Mouse (Mus musculus) T-helper 17 cell (primary cell): ENCODE measurements around the gene Cd151.

ENCODE experiments used
- in situ Hi-C, 2 experiments: fragments of 300-600 bp; cut with MboI, MseI; formaldehyde crosslinking; loops; 1 replicate in 1 of 2; 2 replicates in 1 of 2; pipeline ENCODE4 v1.15.1; 2025; ENCODE audit warnings: high pct_unique_total_duplicates in 2 of 2

The Cd151 gene

DNA sequence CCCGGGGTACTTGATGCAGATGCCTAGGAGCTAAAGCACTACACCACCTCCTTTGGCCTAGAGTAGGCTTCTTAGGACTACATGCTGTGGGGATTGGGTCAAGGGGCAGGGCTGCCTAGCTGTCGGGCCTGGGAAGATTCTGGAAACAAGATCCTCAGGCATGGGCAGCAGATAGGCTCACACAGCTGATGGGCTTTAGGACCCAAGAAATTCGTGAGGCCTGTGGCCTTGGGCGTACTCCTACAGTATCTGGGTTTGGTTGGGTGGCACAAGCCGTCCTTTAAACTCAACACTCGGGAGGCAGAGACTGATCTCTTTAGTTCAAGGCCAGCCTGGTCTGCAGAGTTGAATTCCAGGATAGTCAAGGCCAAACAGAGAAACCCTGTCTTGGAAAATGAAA lies 5.0 kb downstream of the Cd151 start:
- in situ Hi-C loops = no loop called here

- in situ Hi-C loops = no loop called here
Measured at GRCm38 (mm10) chr7:141472763-141473162, 5.6 kb downstream of the Cd151 start.

DNA sequence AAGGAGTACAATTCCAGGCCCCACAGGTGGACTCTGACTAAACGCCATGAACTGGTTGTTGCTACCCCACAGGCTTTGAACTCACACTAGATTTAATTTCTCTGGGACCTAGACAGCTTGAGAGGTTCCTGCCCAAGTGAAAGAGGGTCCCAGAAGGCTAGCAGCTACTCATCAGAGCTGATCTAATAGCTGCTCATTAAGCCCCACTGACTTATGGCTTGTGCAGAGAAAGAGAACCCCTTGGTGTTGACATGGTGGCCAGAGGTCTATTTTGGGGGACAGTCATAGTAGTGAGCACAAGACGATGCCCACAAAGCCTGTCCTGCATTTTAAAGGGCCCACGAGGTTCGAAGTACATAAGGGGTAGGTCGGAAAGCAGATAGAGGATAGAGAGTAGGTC lies 7.0 kb downstream of the Cd151 start:
- in situ Hi-C loops = no loop called here

DNA sequence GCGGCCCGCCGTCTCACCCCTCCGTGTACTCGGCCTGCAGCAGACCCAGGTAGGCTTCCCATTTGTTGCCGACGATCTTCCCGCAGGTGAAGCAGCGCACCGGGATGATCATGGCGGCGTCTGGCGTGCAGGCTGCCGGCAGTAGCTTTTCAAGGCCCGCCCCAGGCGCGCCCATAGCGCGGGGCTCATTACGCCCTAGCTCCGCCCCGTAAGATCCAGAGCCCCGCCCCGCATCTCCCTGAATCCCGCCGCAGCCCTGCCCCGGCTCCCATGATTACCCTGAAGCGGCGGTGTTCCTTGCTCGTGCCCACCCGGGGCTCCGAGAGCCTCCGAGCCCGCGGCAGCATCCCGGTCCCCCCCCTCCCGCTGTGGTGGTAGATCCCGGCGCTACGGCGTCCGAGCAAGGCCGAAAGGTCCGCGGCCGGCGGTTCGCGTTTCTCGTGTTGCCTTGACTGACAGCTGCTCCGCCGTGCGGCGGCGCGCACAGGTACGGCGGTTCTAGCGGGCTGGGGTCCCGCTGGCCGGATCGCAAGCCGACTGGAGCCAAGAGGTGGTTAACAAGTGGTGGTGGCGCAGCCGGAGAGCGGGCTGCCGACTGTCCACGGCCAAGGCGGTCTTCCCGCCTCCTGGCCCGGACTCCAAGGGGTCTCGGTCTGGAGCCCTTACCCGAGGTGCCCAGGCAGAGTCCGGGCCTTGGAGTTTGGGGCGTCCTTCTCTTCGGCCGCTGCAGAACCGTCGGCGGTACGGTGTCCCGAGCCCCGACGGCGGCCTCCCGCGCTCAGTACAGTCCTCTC lies 8.0 kb downstream of the Cd151 start, which contains the start of the genes Polr2l and Tspan4:
Polr2l (minus strand) TSS at position 122 of the 794 bp plus-strand sequence.
Tspan4 (plus strand) TSS at position 230 of the 794 bp plus-strand sequence.
- in situ Hi-C loops = loop anchor here in 1 of 2 experiments (5.0 kb wide), 1 partner anchor 427 kb away; no protein-coding TSS in a partner anchor

DNA sequence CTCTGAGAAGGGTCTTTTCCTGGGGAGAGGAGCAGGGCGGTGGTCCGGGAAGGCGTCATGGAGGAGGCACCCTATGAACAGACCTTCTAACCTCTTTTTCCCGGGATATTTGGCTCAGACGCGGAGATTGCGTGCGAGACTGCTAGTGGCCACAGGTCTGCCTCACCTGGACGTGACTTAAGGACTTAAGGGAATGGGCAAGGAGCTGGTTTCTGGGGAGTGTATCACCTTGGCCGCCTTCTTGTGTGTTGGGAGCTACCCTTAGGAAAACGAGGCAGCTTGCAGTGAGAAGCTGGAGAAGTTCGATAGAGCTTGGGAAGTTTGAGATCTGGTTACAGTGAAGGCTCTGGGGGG lies 8.6 kb downstream of the Cd151 start:
- in situ Hi-C loops = loop anchor here in 1 of 2 experiments (5.0 kb wide), 1 partner anchor 427 kb away; no protein-coding TSS in a partner anchor

GRCm38 (mm10) chr7:141476226-141476980 lies 9.2 kb downstream of the Cd151 start:
- in situ Hi-C loops = loop anchor here in 1 of 2 experiments (5.0 kb wide), 1 partner anchor 426 kb away; no protein-coding TSS in a partner anchor

GRCm38 (mm10) chr7:141476981-141477370 lies 9.8 kb downstream of the Cd151 start:
- in situ Hi-C loops = loop anchor here in 1 of 2 experiments (5.0 kb wide), 1 partner anchor 425 kb away; no protein-coding TSS in a partner anchor

DNA sequence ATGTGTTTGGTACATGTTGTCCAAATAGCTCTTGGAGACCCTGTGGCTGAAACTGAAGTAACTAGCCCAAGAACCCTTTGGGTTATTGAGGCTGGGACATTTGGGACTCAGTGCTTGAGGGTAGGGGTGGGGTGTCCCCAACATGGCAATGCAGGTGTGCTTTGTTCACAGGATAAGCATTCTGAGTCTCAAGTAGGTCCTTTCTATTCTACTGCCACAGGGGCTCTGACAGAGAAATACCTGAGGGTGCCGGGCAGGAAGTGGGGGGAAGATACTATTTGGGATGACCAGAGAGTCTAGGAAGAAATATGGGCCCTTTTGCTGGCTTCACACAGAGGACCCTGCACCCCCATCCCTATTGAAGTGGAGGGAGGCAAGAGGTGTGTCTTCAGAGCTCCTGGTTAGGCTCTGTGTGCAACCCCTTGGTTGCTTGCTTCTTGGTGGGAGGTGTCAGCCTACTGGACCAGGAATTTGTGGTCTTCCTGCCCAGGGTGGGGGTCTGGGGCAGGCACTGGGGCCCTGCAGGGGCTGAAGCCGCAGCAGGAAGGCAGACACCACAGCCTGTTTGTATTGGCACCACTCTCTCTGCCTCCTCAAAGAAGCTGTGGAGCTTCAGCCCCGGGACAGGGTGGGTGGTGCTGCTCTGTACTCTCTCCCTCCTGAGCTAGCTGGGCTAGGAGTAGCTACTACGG lies 10.5 kb downstream of the Cd151 start:
- in situ Hi-C loops = loop anchor here in 1 of 2 experiments (5.0 kb wide), 1 partner anchor 425 kb away; no protein-coding TSS in a partner anchor

- in situ Hi-C loops = loop anchor here in 1 of 2 experiments (5.0 kb wide), 1 partner anchor 424 kb away; no protein-coding TSS in a partner anchor
Measured at GRCm38 (mm10) chr7:141478270-141478748, 11.1 kb downstream of the Cd151 start.

DNA sequence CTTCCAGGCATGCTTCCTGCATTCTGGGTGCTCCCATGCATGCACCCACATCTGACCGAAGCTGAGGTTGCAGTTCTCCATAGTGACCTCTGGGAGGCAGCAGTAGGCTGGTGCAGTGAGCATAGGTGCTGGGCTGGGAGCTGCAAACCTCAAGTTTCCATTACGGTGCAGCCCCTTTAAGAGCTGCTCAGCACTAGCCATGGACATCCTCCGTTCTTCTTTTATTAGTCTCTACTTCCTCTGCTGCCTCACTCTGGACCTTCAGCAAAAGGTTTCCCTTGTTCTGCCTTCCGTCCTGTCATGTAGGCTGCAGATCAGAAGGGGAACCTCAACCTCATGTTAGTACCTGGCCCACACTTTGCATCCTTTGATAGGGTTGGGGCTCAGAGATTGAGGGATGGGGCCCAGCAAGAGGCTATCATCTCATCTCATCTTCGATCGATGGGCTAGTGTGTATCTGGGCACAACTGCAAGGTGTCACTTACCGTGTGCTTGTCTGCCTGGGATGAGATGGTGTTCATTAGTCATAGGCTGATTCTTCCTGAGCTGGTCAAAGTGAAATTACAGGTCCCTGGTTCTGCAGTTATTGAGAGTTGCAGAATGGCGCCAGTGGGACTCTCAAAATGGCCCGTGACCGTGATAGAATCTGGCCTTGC lies 13.8 kb downstream of the Cd151 start:
- in situ Hi-C loops = loop anchor here (5.0 kb wide), 2 partner anchors 186 to 191 kb away; no protein-coding TSS in a partner anchor

DNA sequence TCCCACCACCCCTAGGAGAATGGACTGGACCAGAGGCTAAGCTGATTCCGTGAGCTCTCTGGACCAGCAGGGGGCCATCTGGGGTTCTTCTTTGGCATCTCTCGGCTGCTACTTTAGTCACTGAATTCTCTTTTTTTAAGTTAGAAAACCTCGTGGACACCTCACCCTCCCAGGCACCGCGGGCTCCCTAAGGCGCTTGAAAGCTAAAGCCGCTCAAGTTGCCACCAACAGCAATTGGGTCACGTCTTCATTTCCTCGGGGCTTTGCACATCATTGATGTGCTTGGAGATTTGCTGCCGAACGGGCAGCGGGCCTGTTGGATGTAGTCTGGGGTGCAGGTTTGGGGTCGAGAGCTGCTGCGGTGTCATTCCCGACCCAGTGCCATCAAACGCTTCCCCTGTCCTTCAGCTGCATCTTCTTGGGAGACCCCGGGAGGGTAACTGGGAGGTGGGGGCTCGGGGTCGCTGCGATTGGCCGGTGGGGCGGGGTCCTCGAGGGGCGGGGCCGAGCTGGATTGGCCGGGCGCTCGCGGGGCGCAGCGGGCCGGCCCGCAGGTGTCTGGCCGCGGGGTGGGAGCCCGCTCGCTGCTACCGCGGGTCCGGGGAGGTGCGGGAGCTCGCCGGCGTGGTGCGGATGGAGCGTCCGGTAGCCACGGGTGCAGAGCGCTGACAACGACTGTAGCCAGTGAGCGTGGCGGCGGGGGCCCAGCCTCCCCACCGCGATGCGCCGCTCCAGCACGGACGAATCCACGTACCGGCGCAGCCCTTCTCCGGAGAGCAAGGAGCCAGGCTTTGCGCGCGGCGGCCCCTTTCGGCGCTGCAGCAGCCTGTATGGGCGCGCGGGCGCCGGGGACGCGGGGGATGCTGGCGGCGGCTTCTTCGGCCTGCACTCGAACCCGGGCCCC lies 14.6 kb downstream of the Cd151 start:
- in situ Hi-C loops = loop anchor here (5.0 kb wide), 2 partner anchors 186 to 191 kb away; no protein-coding TSS in a partner anchor

GRCm38 (mm10) chr7:141482531-141483024 lies 15.4 kb downstream of the Cd151 start:
- in situ Hi-C loops = loop anchor here (5.0 kb wide), 2 partner anchors 185 to 190 kb away; no protein-coding TSS in a partner anchor

DNA sequence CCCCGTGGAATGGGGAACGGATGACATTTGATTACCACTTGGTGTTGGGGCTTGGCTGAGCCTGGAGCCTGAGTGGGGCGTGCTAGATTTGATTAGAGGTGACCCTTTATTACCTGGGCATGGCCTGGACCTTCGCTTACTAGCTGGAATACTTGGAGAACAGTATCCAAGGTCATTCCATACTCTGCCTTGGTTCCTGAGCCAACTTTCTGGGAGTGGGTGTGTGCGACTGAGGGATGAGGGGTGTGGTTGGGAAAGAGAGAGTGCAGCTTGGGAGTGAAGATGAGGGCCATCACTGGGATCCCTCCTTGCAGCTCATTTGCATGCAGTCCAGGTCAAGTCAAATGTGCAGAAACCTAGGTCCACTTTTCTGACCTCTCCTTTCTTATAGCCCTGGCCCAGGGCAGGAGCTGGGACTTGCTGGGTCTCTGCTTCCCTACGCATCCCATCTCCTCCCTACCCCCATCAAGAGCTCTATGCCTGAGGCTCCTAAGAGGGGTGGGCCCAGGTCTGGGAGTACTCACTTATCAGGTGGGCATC lies 16.0 kb downstream of the Cd151 start:
- in situ Hi-C loops = loop anchor here (5.0 kb wide), 2 partner anchors 184 to 189 kb away; no protein-coding TSS in a partner anchor

DNA sequence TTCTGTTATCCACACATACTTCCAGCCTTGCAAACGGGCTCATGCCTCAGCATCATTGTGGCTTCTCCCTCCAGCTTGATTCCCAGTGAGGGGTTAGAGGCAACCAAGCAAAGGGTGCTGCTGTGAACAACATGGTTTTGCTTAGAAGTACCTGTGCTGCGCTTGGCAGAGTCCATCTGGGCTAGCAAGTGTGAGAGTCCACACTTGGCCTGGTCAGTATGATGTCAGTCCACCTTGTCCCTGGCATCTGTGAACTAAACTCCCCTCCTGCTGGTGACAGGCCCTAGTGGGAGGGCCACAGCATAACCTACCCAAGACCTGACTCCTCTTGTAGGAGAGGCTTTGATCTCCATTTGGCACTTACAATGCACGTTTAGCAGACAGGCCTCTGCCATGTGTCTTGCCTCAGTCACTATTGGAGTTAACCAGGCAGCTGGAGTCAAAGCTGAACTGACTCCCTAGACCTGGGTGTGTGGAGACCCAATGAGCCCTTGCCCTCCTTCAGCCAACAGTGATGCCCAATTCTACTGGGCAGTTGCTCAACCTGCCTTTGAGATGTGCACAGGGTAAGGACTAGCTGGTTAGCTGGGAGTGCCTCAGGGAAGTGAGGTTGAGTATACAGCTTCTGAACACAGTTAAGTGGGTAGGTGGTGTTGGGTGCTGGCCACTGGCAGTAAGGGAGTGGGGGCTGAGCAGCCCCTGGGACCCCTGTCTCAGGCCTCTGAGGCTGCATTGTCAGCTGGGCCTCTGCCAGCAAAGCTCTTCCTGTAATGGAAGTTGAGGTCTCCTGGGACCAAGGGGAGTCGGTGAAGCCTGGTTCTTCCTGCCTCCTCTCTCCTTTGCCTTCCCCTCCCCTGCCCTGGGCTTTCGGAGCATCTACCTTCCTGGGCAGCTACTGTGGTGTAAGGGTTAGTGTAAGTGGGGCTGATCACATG lies 17.3 kb downstream of the Cd151 start:
- in situ Hi-C loops = loop anchor here (5.0 kb wide), 4 partner anchors 38 to 188 kb away; no protein-coding TSS in a partner anchor

GRCm38 (mm10) chr7:141485186-141485585 lies 18.0 kb downstream of the Cd151 start:
- in situ Hi-C loops = loop anchor here (5.0 kb wide), 2 partner anchors 37 to 42 kb away; no protein-coding TSS in a partner anchor

- in situ Hi-C loops = loop anchor here (5.0 kb wide), 2 partner anchors 37 to 42 kb away; no protein-coding TSS in a partner anchor
Measured at GRCm38 (mm10) chr7:141485606-141486005, 18.4 kb downstream of the Cd151 start.

- in situ Hi-C loops = loop anchor here (5.0 kb wide), 2 partner anchors 36 to 41 kb away; no protein-coding TSS in a partner anchor
Measured at GRCm38 (mm10) chr7:141486239-141486638, 19.0 kb downstream of the Cd151 start.
